Mouse (Mus musculus): ENCODE data around the gene Tlr12.

DNA sequence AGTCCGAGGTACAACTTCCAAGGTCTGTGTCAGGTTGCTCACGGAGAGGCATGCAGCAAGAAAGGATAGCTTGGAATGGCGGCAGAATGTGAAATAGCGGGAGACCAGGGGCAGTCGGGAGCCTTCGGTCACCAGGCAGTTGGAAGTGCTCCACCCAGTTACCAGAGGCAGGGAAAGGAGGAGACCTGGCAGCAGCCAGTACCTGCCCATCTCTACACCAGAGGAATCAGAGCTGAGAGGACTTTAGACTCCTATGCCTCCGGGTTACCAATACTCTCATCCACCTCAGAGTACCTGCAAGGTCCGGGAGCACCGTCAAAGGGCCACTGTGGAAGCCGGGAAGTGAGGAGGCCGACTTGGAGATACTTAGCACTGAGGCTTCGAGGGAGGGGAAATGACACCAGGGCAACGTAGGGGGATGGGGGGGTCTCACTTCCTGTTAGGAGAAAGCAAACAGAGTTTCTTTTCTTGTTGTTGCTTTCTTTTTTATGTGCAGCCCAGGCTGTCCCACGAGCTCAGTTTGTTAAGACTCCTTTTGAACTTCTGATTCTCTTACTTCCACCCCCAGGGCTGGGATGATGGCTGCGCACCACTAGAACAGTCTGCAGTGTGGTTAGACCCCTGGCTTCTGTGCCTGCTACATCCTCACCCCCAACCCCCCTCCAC is at the start of gene Tlr12:
- TF ChIP-seq CTCF (IDR thresholded peaks at IDR 0.05; ENCODE audit: extremely low read depth, insufficient read depth, insufficient read length, insufficient replicate concordance), result no peak
- no peak for TF ChIP-seq POLR2A (IDR thresholded peaks at IDR 0.05; ENCODE audit: low read depth, low read length)

All from spleen, adult 2 months (tissue).